Mouse (Mus musculus): ENCODE measurements around the gene Itga4. TPM values are rescaled to one million over a fixed set of nuclear protein-coding genes. Genes with fewer than 3 reads are reported as not detected.

The Itga4 gene
- polyA plus RNA-seq, 1 experiment from 2014 or later = 6.1 TPM

DNA sequence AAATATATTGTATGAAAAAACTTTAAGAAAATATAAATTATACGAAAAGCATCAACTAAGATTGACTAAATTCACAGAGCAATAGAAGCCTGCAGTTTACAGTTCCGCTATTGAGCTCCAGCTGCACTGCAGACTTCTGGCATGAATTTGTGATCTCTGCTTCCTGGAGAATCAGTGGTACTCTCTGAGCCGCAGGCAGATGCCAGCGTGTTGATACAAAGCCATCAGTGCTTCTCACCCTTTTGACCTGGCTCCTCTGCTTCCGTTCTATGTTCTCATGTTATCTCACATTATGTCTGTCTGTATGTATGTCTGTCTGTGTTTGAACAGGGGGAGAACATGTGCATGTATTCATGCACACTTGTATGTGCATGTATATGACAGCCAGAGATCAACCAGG is 6.9 kb upstream of the Itga4 start:
- WGBS = 67% methylated on average over 5 of the region's 5 CpGs
- peaks cover 9% of the 10 kb centered on the region for H3K27me3 ChIP-seq (replicated peaks; ENCODE audit: low read depth, poor library complexity, severe bottlenecking)

DNA sequence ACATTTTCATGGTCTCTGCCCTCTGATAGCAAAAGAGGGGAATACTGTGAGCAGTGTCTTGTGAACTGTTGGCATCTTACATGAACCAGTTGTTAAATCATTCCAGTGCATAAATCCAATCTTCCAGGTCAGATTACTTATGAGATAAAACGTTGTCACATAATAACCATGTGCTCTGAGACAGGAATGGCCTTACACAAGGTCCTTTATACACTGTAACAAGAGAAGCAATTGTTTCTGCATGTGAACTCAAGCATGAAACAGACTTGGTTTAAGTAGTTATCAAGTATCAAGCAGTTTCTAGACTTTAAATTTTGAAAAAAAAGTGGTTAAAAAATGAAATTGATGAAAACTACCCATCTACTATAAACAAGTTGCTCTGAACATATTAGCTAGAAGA is 4.7 kb upstream of the Itga4 start:
- Histone ChIP-seq H3K4me3 (no peak overlapping the region), H3K9me3 (no peaks in the 10 kb centered on the region), H3K27me3 (replicated peaks; ENCODE audit: low read depth, poor library complexity, severe bottlenecking) (peaks cover 22% of the 10 kb centered on the region), H3K27ac (replicated peaks) (no peak overlapping the region), H3K36me3 (replicated peaks) (no peaks in the 10 kb centered on the region), H3K4me1 (peaks cover 17% of the 10 kb centered on the region)
- WGBS = 19% methylated on average over 1 of the region's 1 CpGs
- DNase-seq (ENCODE audit: low spot score) = no peak

More for the DNA sequence above, 6.9 kb upstream of the Itga4 start:
- Histone ChIP-seq H3K4me3 (no peak overlapping the region), H3K27ac (replicated peaks) (no peak overlapping the region), H3K9me3 (no peaks in the 10 kb centered on the region), H3K4me1 (peaks cover 13% of the 10 kb centered on the region), H3K36me3 (replicated peaks) (no peaks in the 10 kb centered on the region)
- DNase-seq (ENCODE audit: low spot score) = no peak

DNA sequence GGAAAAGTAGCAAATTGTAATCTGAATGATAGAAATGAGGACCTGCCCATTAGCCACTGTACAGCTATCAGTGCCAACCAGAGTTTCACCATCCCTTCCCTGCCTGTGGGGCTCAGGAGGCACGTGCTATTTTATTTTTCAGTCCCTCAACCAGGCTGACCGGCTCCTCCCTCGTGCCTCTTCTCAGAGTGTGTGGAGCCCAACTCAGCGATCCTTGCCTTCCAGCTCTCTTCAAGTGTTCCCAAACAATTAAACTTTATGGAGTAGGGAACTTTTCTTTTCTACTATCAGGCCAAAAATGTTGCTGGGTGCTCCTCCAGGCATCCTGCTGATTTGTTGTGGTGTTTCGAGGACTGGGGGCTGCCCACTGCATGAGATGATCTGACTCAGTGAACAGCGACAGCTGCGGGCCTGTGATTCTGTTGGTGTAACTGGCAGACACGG is 1.4 kb upstream of the Itga4 start:
- H3K27me3 ChIP-seq (replicated peaks; ENCODE audit: low read depth, poor library complexity, severe bottlenecking) = peaks cover 32% of the 10 kb centered on the region
- no peak overlapping the region for H3K4me3 ChIP-seq
- no peak for DNase-seq (ENCODE audit: low spot score)
- H3K36me3 ChIP-seq (replicated peaks) = no peaks in the 10 kb centered on the region
- WGBS = 65% methylated on average over 8 of the region's 8 CpGs
- no peak overlapping the region for H3K27ac ChIP-seq (replicated peaks)
- H3K4me1 ChIP-seq = peaks cover 34% of the 10 kb centered on the region
- H3K9me3 ChIP-seq = no peaks in the 10 kb centered on the region

DNA sequence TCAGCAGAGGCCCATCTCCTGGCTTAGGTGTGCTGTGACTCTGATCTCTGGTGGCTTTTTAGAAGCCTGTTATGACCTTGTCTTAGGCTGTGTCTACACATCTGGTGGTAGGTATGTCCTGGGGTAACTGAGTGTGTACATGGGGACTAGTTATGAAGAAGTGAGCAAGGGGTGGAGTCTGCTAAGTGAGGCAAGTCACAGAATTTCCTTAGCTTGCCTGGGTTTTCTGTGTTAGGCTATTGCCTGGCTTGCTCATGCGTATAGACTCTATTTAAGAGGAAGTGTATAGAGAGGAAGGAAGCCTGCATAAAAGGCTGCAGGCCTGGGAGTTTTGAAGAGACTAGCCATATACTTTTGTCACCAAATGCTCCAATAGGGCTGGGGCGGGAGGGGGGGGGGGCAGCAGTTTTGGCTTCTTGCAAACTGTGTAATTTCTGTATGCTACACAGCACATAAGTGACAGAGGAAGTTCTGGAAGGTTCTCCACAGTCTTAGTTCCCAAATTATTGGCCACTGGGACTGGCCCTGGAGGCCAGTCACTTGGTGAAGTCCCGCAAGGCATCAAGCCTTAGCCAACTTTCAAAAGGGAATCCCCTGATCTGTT is 536 bp upstream of the Itga4 start:
- Histone ChIP-seq H3K4me3 (peak overlapping the region; percentile 66), H3K27me3 (replicated peaks; ENCODE audit: low read depth, poor library complexity, severe bottlenecking) (peaks cover 32% of the 10 kb centered on the region), H3K36me3 (replicated peaks) (no peaks in the 10 kb centered on the region), H3K27ac (replicated peaks) (peak overlapping the region; percentile 83; the same call in 1 of the 2 replicates), H3K4me1 (peaks cover 34% of the 10 kb centered on the region), H3K9me3 (no peaks in the 10 kb centered on the region)
- 61% methylated on average over 3 of the region's 3 CpGs for WGBS
- no peak for DNase-seq (ENCODE audit: low spot score)

DNA sequence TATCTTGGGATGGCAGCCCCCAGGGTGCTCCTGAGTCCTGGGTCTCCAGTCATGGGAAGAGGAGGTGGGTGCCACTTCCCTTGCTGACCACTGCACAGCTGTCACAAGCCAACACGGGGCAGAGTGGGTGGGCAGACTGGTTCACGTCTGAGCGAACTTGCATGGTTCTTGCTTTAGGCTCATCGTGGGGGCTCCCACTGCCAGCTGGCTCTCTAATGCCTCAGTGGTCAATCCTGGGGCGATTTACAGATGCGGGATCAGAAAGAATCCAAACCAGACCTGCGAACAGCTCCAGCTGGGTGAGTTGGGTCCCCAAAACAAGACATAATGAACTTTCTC is 744 bp downstream of the Itga4 start:
- H3K4me1 ChIP-seq = peaks cover 34% of the 10 kb centered on the region
- no peak for DNase-seq (ENCODE audit: low spot score)
- 13% methylated on average over 7 of the region's 7 CpGs for WGBS

DNA sequence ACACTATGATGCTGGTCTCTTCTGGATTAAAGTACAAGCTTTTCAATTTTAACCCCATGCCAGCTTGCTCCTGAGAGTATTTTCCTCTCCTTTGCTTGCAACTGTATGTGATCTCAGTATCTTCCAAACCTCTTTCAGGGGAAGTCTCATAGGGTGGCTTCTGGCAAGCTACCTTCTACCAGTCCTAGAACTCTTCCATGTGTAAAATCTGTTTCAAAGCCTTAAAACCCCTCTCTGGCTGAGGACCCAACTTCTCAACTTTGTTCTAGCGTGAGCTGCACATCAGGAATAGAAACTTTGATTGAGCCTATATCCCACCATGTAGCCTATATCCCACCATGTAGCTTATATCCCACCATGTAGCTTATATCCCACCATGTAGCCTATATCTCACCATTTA is 1.1 kb downstream of the Itga4 start:
- no peaks in the 10 kb centered on the region for H3K36me3 ChIP-seq (replicated peaks)
- peaks cover 32% of the 10 kb centered on the region for H3K27me3 ChIP-seq (replicated peaks; ENCODE audit: low read depth, poor library complexity, severe bottlenecking)
- no peaks in the 10 kb centered on the region for H3K9me3 ChIP-seq
- WGBS = 82% methylated on average over 1 of the region's 1 CpGs
- no peak for DNase-seq (ENCODE audit: low spot score)
- H3K4me1 ChIP-seq = peaks cover 34% of the 10 kb centered on the region
- no peak overlapping the region for H3K27ac ChIP-seq (replicated peaks)
- peak overlapping the region; percentile 66 for H3K4me3 ChIP-seq

More for the DNA sequence above, 744 bp downstream of the Itga4 start:
- H3K27ac ChIP-seq (replicated peaks) = peak overlapping the region; percentile 83
- H3K4me3 ChIP-seq = peak overlapping the region; percentile 66
- H3K36me3 ChIP-seq (replicated peaks) = no peaks in the 10 kb centered on the region
- H3K27me3 ChIP-seq (replicated peaks; ENCODE audit: low read depth, poor library complexity, severe bottlenecking) = peaks cover 32% of the 10 kb centered on the region
- no peaks in the 10 kb centered on the region for H3K9me3 ChIP-seq

DNA sequence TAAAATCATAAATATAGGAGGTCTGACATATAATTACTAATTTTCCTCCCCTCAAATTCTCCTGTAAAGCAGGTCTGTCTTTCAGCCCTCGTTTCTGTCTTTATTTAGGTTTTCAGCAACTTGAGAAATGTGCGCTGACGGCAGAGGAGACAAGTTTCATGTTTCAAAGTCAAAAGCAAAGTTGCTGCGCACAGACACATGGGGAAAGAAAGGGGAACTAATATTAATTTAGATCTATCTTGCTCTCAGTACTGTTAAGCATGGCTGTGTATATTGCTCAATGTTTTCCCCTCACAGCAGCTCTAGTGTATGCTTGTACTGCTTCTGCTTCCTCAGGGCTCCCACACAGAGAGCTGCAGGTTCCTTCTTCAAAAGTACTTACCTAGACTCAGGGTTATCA is 1.7 kb downstream of the Itga4 start:
- WGBS = 39% methylated on average over 4 of the region's 4 CpGs
- H3K27ac ChIP-seq (replicated peaks) = no peak overlapping the region
- no peaks in the 10 kb centered on the region for H3K36me3 ChIP-seq (replicated peaks)
- DNase-seq (ENCODE audit: low spot score) = no peak
- peaks cover 31% of the 10 kb centered on the region for H3K4me1 ChIP-seq
- peak overlapping the region; percentile 66; the same call in 1 of the 2 replicates for H3K4me3 ChIP-seq
- H3K9me3 ChIP-seq = no peaks in the 10 kb centered on the region
- H3K27me3 ChIP-seq (replicated peaks; ENCODE audit: low read depth, poor library complexity, severe bottlenecking) = peaks cover 32% of the 10 kb centered on the region

DNA sequence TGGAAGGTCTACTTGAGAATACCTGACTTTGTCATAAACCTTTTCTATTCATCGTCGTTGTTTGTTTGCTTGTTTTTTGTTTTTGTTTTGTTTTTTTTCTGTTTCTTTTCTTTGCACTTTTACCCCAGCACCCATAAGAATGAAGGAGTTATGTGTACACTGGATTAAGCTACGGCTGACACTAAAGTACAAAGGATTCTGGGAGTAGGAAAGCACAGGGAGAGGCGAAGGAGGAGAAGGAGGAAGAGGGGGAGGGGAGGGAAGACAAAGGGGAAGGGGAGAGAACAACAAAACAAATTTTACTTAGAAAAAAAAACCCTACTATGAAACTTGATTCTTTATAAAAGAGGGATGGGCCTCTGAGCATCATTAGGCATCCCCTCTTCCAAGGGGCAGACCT is 2.2 kb downstream of the Itga4 start:
- H3K36me3 ChIP-seq (replicated peaks) = no peaks in the 10 kb centered on the region
- H3K27me3 ChIP-seq (replicated peaks; ENCODE audit: low read depth, poor library complexity, severe bottlenecking) = peaks cover 32% of the 10 kb centered on the region
- peaks cover 31% of the 10 kb centered on the region for H3K4me1 ChIP-seq
- 71% methylated on average over 4 of the region's 4 CpGs for WGBS
- H3K27ac ChIP-seq (replicated peaks) = no peak overlapping the region
- no peaks in the 10 kb centered on the region for H3K9me3 ChIP-seq
- no peak for DNase-seq (ENCODE audit: low spot score)
- no peak overlapping the region for H3K4me3 ChIP-seq

DNA sequence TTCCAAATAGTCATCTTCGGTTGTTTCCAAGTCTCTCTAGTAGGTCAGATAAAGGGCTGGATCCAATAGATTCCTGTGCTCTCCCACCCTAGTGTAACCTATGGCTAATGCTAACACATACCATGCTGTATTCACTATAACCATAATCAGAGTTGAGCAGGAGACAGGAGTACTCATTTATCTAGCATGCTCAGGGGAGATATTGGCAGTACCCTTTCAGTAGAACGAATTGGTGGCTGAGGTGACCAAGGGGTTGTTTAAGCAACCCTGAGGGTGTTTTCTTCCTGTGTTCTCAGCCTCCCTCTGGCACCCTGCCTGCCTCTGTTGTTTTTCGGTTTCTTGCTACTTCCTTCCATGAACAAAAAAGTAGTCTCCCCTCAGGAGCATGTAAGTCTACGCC is 4.1 kb downstream of the Itga4 start:
- 66% methylated on average over 4 of the region's 4 CpGs for WGBS
- no peak overlapping the region for H3K4me3 ChIP-seq
- H3K27me3 ChIP-seq (replicated peaks; ENCODE audit: low read depth, poor library complexity, severe bottlenecking) = peaks cover 15% of the 10 kb centered on the region; the same call in 1 of the 2 replicates
- no peaks in the 10 kb centered on the region for H3K36me3 ChIP-seq (replicated peaks)
- H3K9me3 ChIP-seq = no peaks in the 10 kb centered on the region
- no peak for DNase-seq (ENCODE audit: low spot score)
- no peak overlapping the region for H3K27ac ChIP-seq (replicated peaks)
- H3K4me1 ChIP-seq = peaks cover 31% of the 10 kb centered on the region

DNA sequence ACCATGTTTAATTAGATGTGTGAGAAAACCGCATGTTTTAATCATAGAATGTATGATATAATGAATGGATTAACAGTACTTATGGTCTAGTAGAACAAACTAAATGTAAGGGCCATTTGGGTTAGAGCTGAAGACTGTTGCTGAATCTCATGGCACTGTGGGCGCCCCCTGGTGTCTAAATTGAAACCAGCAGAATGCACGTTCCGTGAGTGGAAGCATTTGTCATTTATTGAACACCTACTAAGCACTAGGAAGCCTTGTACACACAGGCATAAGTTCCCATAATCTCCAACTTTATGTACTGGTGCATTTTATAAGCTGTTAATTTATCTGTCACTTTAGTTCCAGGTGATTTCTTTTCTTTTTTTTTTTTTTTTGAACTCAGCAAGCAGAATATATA is 10.4 kb downstream of the Itga4 start:
- peak; percentile 48 for DNase-seq (ENCODE audit: low spot score)
- Histone ChIP-seq H3K4me3 (no peak overlapping the region), H3K36me3 (replicated peaks) (no peaks in the 10 kb centered on the region), H3K9me3 (no peaks in the 10 kb centered on the region), H3K4me1 (0 out of 2 replicates have a peak, but pooled peaks cover 3% of the 10 kb centered on the region), H3K27me3 (replicated peaks; ENCODE audit: low read depth, poor library complexity, severe bottlenecking) (no peaks in the 10 kb centered on the region), H3K27ac (replicated peaks) (no peak overlapping the region)
- 46% methylated on average over 4 of the region's 4 CpGs for WGBS

DNA sequence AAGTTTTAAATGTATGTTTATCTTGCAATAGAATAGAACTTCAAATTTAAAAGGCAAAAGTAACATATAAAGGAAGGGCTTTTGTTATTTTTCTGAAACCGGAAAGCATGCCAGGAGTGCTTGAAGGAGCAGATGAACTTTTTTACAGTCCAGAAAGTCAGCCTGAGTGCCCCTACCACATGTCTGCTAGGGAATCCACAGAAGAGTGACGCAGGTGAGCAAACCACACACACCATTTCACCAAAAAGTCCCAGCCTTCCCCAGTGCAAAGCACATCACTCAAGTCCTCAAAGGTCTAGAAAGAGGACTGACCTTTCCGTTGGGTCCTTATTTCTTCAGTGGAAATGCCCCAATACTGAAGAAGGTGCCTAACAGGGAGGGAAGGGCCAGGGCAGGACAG is 11.3 kb downstream of the Itga4 start:
- no peaks in the 10 kb centered on the region for H3K27me3 ChIP-seq (replicated peaks; ENCODE audit: low read depth, poor library complexity, severe bottlenecking)
- H3K36me3 ChIP-seq (replicated peaks) = no peaks in the 10 kb centered on the region
- WGBS = 92% methylated on average over 3 of the region's 3 CpGs
- no peak overlapping the region for H3K4me3 ChIP-seq
- H3K4me1 ChIP-seq = 0 out of 2 replicates have a peak, but pooled peaks cover 3% of the 10 kb centered on the region
- no peak for DNase-seq (ENCODE audit: low spot score)
- H3K9me3 ChIP-seq = no peaks in the 10 kb centered on the region
- no peak overlapping the region for H3K27ac ChIP-seq (replicated peaks)

DNA sequence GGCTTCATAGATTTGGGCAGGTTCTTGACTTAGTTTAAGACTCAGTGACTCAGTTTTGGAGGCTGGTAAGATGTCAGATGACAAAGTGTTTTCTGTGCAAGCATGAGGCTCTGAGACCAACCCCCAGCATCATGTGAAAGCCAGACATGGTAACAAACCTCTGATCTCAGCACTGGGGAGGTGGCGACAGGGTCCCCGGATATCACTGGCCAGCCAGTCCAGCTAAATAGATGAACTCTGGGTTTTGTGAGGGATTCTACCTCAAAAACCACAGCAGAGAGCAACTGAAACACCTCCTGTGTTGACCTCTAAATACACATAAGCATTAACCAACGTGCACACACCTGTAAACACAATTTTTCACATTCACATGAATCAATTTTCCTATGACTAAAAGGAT is 12.0 kb downstream of the Itga4 start:
- H3K4me3 ChIP-seq = no peak overlapping the region
- no peak for DNase-seq (ENCODE audit: low spot score)
- no peaks in the 10 kb centered on the region for H3K27me3 ChIP-seq (replicated peaks; ENCODE audit: low read depth, poor library complexity, severe bottlenecking)
- no peak overlapping the region for H3K27ac ChIP-seq (replicated peaks)
- no peaks in the 10 kb centered on the region for H3K9me3 ChIP-seq
- H3K4me1 ChIP-seq = 0 out of 2 replicates have a peak, but pooled peaks cover 3% of the 10 kb centered on the region
- 87% methylated on average over 3 of the region's 3 CpGs for WGBS
- H3K36me3 ChIP-seq (replicated peaks) = no peaks in the 10 kb centered on the region

DNA sequence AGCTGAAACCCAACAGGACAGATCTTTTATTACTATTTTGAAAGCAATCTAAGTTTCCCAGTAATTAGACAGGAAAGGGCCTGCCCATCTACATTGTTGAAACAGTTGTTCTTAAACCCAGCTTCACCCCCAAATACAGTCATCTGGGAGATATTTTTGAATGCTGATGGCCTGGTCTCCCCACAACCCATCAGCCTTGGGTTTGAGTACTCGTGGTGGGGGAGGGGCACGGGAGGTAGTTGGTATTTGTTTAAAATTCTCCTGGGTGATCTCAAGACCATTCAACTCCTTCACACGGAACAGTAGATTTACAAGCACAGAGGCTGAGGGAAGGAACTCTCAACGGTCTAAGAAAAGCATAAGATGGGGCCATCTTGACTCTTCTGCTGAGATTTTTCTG is 13.6 kb downstream of the Itga4 start:
- 78% methylated on average over 4 of the region's 4 CpGs for WGBS
- H3K36me3 ChIP-seq (replicated peaks) = no peaks in the 10 kb centered on the region
- H3K27me3 ChIP-seq (replicated peaks; ENCODE audit: low read depth, poor library complexity, severe bottlenecking) = no peaks in the 10 kb centered on the region
- no peak for DNase-seq (ENCODE audit: low spot score)
- H3K4me3 ChIP-seq = no peak overlapping the region
- H3K4me1 ChIP-seq = 0 out of 2 replicates have a peak, but pooled peaks cover 3% of the 10 kb centered on the region
- H3K27ac ChIP-seq (replicated peaks) = no peak overlapping the region
- H3K9me3 ChIP-seq = no peaks in the 10 kb centered on the region
